Mouse (Mus musculus): ENCODE data around the gene 4931428L18Rik. TPM values are rescaled to one million over a fixed set of nuclear protein-coding genes. Genes with fewer than 3 reads are reported as not detected.
A peak's percentile ranks its signal among the peaks of the same experiment; 100 is the strongest.
"Not testable (repeated sequence)": the region's sequence is repeated elsewhere in the genome, so short reads cannot be mapped to it uniquely, and the experiment has no call there.

The 4931428L18Rik gene
- polyA plus RNA-seq, 1 experiment from 2014 or later: not detected

GRCm38 (mm10) chr1:31049954-31050652, 172.4 kb downstream of the 4931428L18Rik start:
- Histone ChIP-seq H3K9ac (no peak overlapping the region), H3K4me1 (no peaks in the 10 kb centered on the region), H3K36me3 (no peaks in the 10 kb centered on the region), H3K4me2 (replicated peaks) (no peak overlapping the region), H3K4me3 (replicated peaks) (no peak overlapping the region), H3K9me3 (replicated peaks) (no peaks in the 10 kb centered on the region), H3K27me3 (no peaks in the 10 kb centered on the region), H3K27ac (replicated peaks) (no peak overlapping the region)
- 69% methylated on average over 5 of the region's 5 CpGs for WGBS
- no peak for ATAC-seq (ENCODE audit: insufficient number of reproducible peaks, low FRiP score, low TSS enrichment, low read depth)

GRCm38 (mm10) chr1:31043208-31043607, 179.3 kb downstream of the 4931428L18Rik start:
- 83% methylated on average over 3 of the region's 3 CpGs for WGBS
- Histone ChIP-seq H3K4me2 (replicated peaks) (no peak overlapping the region), H3K9ac (no peak overlapping the region), H3K4me1 (no peaks in the 10 kb centered on the region), H3K27me3 (no peaks in the 10 kb centered on the region), H3K36me3 (no peaks in the 10 kb centered on the region), H3K4me3 (replicated peaks) (no peak overlapping the region), H3K9me3 (replicated peaks) (no peaks in the 10 kb centered on the region), H3K27ac (replicated peaks) (no peak overlapping the region)
- no peak for ATAC-seq (ENCODE audit: insufficient number of reproducible peaks, low FRiP score, low TSS enrichment, low read depth)

- no peaks in the 10 kb centered on the region for H3K36me3 ChIP-seq
- no peak overlapping the region for H3K27ac ChIP-seq (replicated peaks)
- H3K9me3 ChIP-seq (replicated peaks): no peaks in the 10 kb centered on the region
- no peak overlapping the region for H3K4me2 ChIP-seq (replicated peaks)
- ATAC-seq (ENCODE audit: insufficient number of reproducible peaks, low FRiP score, low TSS enrichment, low read depth): no peak
- H3K27me3 ChIP-seq: no peaks in the 10 kb centered on the region
- H3K4me1 ChIP-seq: no peaks in the 10 kb centered on the region
- H3K9ac ChIP-seq: no peak overlapping the region
- WGBS: 79% methylated on average over 4 of the region's 4 CpGs
- no peak overlapping the region for H3K4me3 ChIP-seq (replicated peaks)
Measured at GRCm38 (mm10) chr1:31042793-31043192, 179.7 kb downstream of the 4931428L18Rik start.

- Histone ChIP-seq H3K4me2 (replicated peaks) (no peak overlapping the region), H3K9me3 (replicated peaks) (0 out of 2 replicates have a peak, but pooled peaks cover 5% of the 10 kb centered on the region), H3K9ac (no peak overlapping the region), H3K4me1 (no peaks in the 10 kb centered on the region), H3K36me3 (no peaks in the 10 kb centered on the region), H3K27me3 (no peaks in the 10 kb centered on the region), H3K4me3 (replicated peaks) (no peak overlapping the region), H3K27ac (replicated peaks) (no peak overlapping the region)
- no peak for ATAC-seq (ENCODE audit: insufficient number of reproducible peaks, low FRiP score, low TSS enrichment, low read depth)
- 64% methylated on average over 2 of the region's 2 CpGs for WGBS
Measured at GRCm38 (mm10) chr1:31033851-31034534, 188.5 kb downstream of the 4931428L18Rik start.

DNA sequence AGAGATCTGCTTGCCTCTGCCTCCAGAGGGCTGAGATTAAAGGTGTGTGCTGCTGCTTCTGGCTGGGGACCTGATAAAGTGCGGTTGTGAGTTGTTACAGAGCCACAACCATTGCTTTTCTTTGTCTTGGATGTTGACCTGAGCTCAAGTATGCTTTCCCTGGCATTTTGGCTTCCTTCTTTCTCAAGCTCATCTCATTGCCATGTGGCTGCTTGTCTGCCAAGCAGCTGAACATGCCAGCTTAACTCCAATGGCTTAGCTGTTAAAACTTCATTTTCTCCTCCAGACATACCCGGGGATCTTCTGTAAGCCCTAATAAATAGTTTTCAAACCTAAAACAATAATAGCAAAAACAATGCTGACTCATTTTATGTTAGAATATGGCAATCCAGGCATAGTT, 190.1 kb downstream of the 4931428L18Rik start:
- no peak overlapping the region for H3K4me3 ChIP-seq (replicated peaks)
- H3K27me3 ChIP-seq: no peaks in the 10 kb centered on the region
- ATAC-seq (ENCODE audit: insufficient number of reproducible peaks, low FRiP score, low TSS enrichment, low read depth): no peak
- H3K4me2 ChIP-seq (replicated peaks): no peak overlapping the region
- no peaks in the 10 kb centered on the region for H3K36me3 ChIP-seq
- no peak overlapping the region for H3K27ac ChIP-seq (replicated peaks)
- H3K9me3 ChIP-seq (replicated peaks): 0 out of 2 replicates have a peak, but pooled peaks cover 3% of the 10 kb centered on the region
- no peaks in the 10 kb centered on the region for H3K4me1 ChIP-seq
- no peak overlapping the region for H3K9ac ChIP-seq
- WGBS: 76% methylated on average over 2 of the region's 2 CpGs

DNA sequence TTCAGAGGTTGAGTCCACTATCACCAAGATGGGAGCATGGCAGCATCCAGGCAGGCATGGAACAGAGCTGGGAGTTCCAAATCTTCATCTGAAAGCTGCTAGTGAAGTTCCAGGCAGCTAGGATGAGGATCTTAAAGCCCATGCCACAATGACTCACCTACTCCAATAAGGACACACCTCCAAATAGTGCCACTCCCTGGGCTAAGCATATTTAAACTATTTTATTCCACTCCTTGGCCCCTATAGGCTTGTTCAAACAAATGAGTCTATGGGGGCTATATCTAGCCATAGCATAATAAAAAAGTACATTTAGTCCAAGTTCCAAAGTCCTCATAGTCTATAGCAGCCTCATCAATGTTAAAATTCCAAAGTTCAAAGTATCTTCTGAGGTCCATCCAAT, 199.3 kb downstream of the 4931428L18Rik start:
- no peaks in the 10 kb centered on the region for H3K4me1 ChIP-seq
- H3K27ac ChIP-seq (replicated peaks): no peak overlapping the region
- H3K4me3 ChIP-seq (replicated peaks): no peak overlapping the region
- ATAC-seq (ENCODE audit: insufficient number of reproducible peaks, low FRiP score, low TSS enrichment, low read depth): no peak
- no peak overlapping the region for H3K9ac ChIP-seq
- no peaks in the 10 kb centered on the region for H3K9me3 ChIP-seq (replicated peaks)
- H3K36me3 ChIP-seq: no peaks in the 10 kb centered on the region
- H3K27me3 ChIP-seq: no peaks in the 10 kb centered on the region
- no peak overlapping the region for H3K4me2 ChIP-seq (replicated peaks)

DNA sequence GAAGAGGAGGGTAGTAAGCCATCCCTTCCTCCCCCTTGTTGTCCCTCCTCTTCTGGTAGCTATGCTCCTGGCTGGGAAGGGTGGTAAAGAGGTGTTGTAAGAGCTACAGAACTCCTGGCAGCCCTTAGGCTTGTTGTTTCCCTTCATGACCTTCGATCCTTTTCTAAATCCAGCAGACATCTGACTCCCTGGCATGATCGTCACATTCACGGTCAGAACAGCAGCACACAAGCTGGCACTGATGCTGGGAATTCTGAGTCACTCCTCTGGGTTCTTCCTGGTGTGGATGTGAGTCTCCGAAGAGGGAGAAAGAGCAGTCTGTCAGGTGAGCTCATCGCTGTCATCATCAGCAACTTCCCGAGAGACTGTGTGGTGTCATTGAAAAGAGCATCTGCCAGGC, 203.2 kb downstream of the 4931428L18Rik start:
- WGBS: 72% methylated on average over 6 of the region's 6 CpGs
- Histone ChIP-seq H3K9ac (no peak overlapping the region), H3K4me3 (replicated peaks) (no peak overlapping the region), H3K36me3 (no peaks in the 10 kb centered on the region), H3K27me3 (no peaks in the 10 kb centered on the region), H3K9me3 (replicated peaks) (no peaks in the 10 kb centered on the region), H3K4me2 (replicated peaks) (no peak overlapping the region), H3K4me1 (no peaks in the 10 kb centered on the region), H3K27ac (replicated peaks) (no peak overlapping the region)
- no peak for ATAC-seq (ENCODE audit: insufficient number of reproducible peaks, low FRiP score, low TSS enrichment, low read depth)

DNA sequence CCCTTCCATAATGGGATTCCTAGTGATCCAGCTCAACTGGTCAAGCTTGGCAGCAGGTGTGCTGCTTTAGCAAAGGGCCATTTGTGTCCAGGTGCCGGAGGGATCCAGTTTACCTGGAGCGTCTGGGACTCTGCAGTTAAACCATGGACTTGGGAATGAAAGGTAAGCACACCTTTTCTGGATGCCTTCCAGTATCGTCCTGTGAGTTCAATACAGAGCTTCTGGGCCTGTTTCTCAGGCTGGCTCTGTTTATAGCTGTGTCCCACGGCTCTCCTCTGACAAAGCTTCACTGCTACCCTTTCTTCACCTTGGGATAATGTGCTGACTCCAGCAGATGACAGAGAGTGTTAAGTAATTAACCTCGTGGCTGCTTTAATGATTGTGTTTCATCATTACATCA, 205.1 kb downstream of the 4931428L18Rik start:
- no peaks in the 10 kb centered on the region for H3K9me3 ChIP-seq (replicated peaks)
- H3K4me1 ChIP-seq: no peaks in the 10 kb centered on the region
- no peak overlapping the region for H3K4me2 ChIP-seq (replicated peaks)
- H3K9ac ChIP-seq: no peak overlapping the region
- H3K27me3 ChIP-seq: no peaks in the 10 kb centered on the region
- WGBS: 71% methylated on average over 5 of the region's 5 CpGs
- no peak overlapping the region for H3K27ac ChIP-seq (replicated peaks)
- peak; percentile 29; the same call in 1 of the 2 replicates for ATAC-seq (ENCODE audit: insufficient number of reproducible peaks, low FRiP score, low TSS enrichment, low read depth)
- no peak overlapping the region for H3K4me3 ChIP-seq (replicated peaks)
- H3K36me3 ChIP-seq: no peaks in the 10 kb centered on the region

GRCm38 (mm10) chr1:31016068-31016467, 206.4 kb downstream of the 4931428L18Rik start:
- Histone ChIP-seq H3K9me3 (replicated peaks) (no peaks in the 10 kb centered on the region), H3K4me2 (replicated peaks) (no peak overlapping the region), H3K27ac (replicated peaks) (no peak overlapping the region), H3K4me1 (no peaks in the 10 kb centered on the region), H3K27me3 (no peaks in the 10 kb centered on the region), H3K4me3 (replicated peaks) (no peak overlapping the region), H3K9ac (no peak overlapping the region), H3K36me3 (no peaks in the 10 kb centered on the region)
- no peak for ATAC-seq (ENCODE audit: insufficient number of reproducible peaks, low FRiP score, low TSS enrichment, low read depth)
- WGBS: 84% methylated on average over 6 of the region's 6 CpGs

DNA sequence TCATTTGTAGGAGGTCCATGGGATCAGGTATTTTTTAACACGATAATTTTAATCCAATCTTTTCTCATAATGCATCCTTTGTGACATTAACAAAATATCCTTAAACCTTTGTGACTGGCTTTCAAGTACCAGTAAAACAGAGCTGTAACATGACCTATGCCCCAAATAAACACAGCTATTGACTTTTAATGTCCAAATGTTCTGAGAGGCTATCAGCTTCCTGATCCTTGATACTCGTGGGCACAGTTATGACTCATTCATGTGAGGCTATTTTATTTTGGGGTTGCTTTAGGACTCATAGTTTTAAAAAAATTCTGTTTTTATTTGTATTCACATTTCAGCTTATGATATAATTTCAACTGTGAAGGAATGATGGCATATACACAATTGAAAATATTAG, 207.2 kb downstream of the 4931428L18Rik start:
- Histone ChIP-seq H3K9ac (no peak overlapping the region), H3K27ac (replicated peaks) (no peak overlapping the region), H3K4me1 (no peaks in the 10 kb centered on the region), H3K4me2 (replicated peaks) (no peak overlapping the region), H3K9me3 (replicated peaks) (no peaks in the 10 kb centered on the region), H3K27me3 (no peaks in the 10 kb centered on the region), H3K4me3 (replicated peaks) (no peak overlapping the region), H3K36me3 (no peaks in the 10 kb centered on the region)
- ATAC-seq (ENCODE audit: insufficient number of reproducible peaks, low FRiP score, low TSS enrichment, low read depth): no peak
- 56% methylated on average over 2 of the region's 2 CpGs for WGBS

DNA sequence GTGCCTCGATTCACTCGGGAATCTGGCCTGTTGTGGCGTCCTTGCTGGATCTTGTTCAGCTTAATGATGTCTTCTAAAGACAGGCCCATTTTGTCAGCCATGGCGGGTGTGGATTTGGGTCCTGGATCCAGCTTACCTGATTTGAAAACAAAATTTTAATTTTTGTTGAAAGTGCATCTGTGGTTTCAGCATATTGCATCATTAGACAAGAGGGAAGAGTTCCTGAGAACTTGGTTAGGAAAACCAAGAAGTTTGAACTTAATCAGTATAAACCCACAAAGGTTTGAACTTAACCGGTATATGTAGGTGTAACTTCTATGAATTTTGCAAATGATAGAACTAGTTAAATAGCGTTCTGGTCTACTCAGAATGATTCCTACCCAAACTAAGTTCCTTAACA, 244.6 kb downstream of the 4931428L18Rik start, which contains the start of gene AC153137.1:
Gene AC153137.1 (minus strand): TSS at position 101 of the 400 bp plus-strand sequence.
- not testable (repeated sequence) for H3K4me1 ChIP-seq; H3K9ac ChIP-seq; H3K27me3 ChIP-seq; H3K36me3 ChIP-seq; H3K27ac ChIP-seq (replicated peaks); ATAC-seq (ENCODE audit: insufficient number of reproducible peaks, low FRiP score, low TSS enrichment, low read depth); H3K4me3 ChIP-seq (replicated peaks); H3K4me2 ChIP-seq (replicated peaks); H3K9me3 ChIP-seq (replicated peaks)
- whole genome bisulfite sequencing: 88% methylated on average over 5 of the region's 6 CpGs

GRCm38 (mm10) chr1:30977239-30977638, 245.2 kb downstream of the 4931428L18Rik start:
- WGBS: 86% methylated on average over 7 of the region's 7 CpGs

More at GRCm38 (mm10) chr1:30977239-30977638, 245.2 kb downstream of the 4931428L18Rik start:
- H3K27ac ChIP-seq (replicated peaks); H3K36me3 ChIP-seq; H3K4me3 ChIP-seq (replicated peaks); ATAC-seq (ENCODE audit: insufficient number of reproducible peaks, low FRiP score, low TSS enrichment, low read depth); H3K27me3 ChIP-seq; H3K4me2 ChIP-seq (replicated peaks); H3K9ac ChIP-seq; H3K4me1 ChIP-seq; H3K9me3 ChIP-seq (replicated peaks): not testable (repeated sequence)

Measured in embryonic facial prominence, embryonic 15.5 days (tissue).